Mouse (Mus musculus): ENCODE data around the gene Adat3.

The Adat3 gene

GRCm38 (mm10) chr10:80568876-80569275 is 33.8 kb upstream of the Adat3 start:
- TF ChIP-seq CTCF (conservative IDR thresholded peaks at IDR 0.05; ENCODE audit: low read length) (no peak), POU5F1 (IDR thresholded peaks at IDR 0.05; ENCODE audit: borderline replicate concordance, low read length) (no peak), NANOG (IDR thresholded peaks at IDR 0.05; ENCODE audit: borderline replicate concordance, low read length) (no peak)
- Histone ChIP-seq H3K4me3 (replicated peaks; ENCODE audit: low read length) (peak overlapping the region; percentile 72), H3K4me1 (replicated peaks; ENCODE audit: low read depth, low read length) (peaks cover 97% of the 10 kb centered on the region), H3K9me3 (ENCODE audit: low read length) (no peaks in the 10 kb centered on the region), H3K27me3 (ENCODE audit: insufficient read depth, low read length) (no peaks in the 10 kb centered on the region), H3K36me3 (ENCODE audit: insufficient read depth, low read length) (peaks cover 54% of the 10 kb centered on the region)

- H3K9me3 ChIP-seq (ENCODE audit: low read length): no peaks in the 10 kb centered on the region
- H3K36me3 ChIP-seq (ENCODE audit: insufficient read depth, low read length): peaks cover 54% of the 10 kb centered on the region
- TF ChIP-seq CTCF (conservative IDR thresholded peaks at IDR 0.05; ENCODE audit: low read length) (no peak), NANOG (IDR thresholded peaks at IDR 0.05; ENCODE audit: borderline replicate concordance, low read length) (no peak), POU5F1 (IDR thresholded peaks at IDR 0.05; ENCODE audit: borderline replicate concordance, low read length) (no peak)
- H3K4me1 ChIP-seq (replicated peaks; ENCODE audit: low read depth, low read length): peaks cover 97% of the 10 kb centered on the region
- peak overlapping the region; percentile 72 for H3K4me3 ChIP-seq (replicated peaks; ENCODE audit: low read length)
- no peaks in the 10 kb centered on the region for H3K27me3 ChIP-seq (ENCODE audit: insufficient read depth, low read length)
These were observed 33.0 kb upstream of the Adat3 start for GRCm38 (mm10) chr10:80569664-80570066.

GRCm38 (mm10) chr10:80570419-80570818 is 32.3 kb upstream of the Adat3 start:
- Histone ChIP-seq H3K4me1 (replicated peaks; ENCODE audit: low read depth, low read length) (peaks cover 100% of the 10 kb centered on the region), H3K36me3 (ENCODE audit: insufficient read depth, low read length) (peaks cover 57% of the 10 kb centered on the region), H3K4me3 (replicated peaks; ENCODE audit: low read length) (peak overlapping the region; percentile 72), H3K27me3 (ENCODE audit: insufficient read depth, low read length) (no peaks in the 10 kb centered on the region), H3K9me3 (ENCODE audit: low read length) (no peaks in the 10 kb centered on the region)
- TF ChIP-seq NANOG (IDR thresholded peaks at IDR 0.05; ENCODE audit: borderline replicate concordance, low read length): no peak
- no peak for TF ChIP-seq CTCF (conservative IDR thresholded peaks at IDR 0.05; ENCODE audit: low read length)
- TF ChIP-seq POU5F1 (IDR thresholded peaks at IDR 0.05; ENCODE audit: borderline replicate concordance, low read length): no peak

GRCm38 (mm10) chr10:80570871-80571836 is 31.5 kb upstream of the Adat3 start:
- Histone ChIP-seq H3K4me3 (replicated peaks; ENCODE audit: low read length) (peak overlapping the region; percentile 72), H3K27me3 (ENCODE audit: insufficient read depth, low read length) (no peaks in the 10 kb centered on the region), H3K36me3 (ENCODE audit: insufficient read depth, low read length) (peaks cover 54% of the 10 kb centered on the region), H3K4me1 (replicated peaks; ENCODE audit: low read depth, low read length) (peaks cover 100% of the 10 kb centered on the region), H3K9me3 (ENCODE audit: low read length) (no peaks in the 10 kb centered on the region)
- no peak for TF ChIP-seq NANOG (IDR thresholded peaks at IDR 0.05; ENCODE audit: borderline replicate concordance, low read length)
- TF ChIP-seq CTCF (conservative IDR thresholded peaks at IDR 0.05; ENCODE audit: low read length): no peak
- no peak for TF ChIP-seq POU5F1 (IDR thresholded peaks at IDR 0.05; ENCODE audit: borderline replicate concordance, low read length)

- peaks cover 53% of the 10 kb centered on the region for H3K36me3 ChIP-seq (ENCODE audit: insufficient read depth, low read length)
- H3K4me1 ChIP-seq (replicated peaks; ENCODE audit: low read depth, low read length): peaks cover 88% of the 10 kb centered on the region
- peak overlapping the region; percentile 72; the same call in 1 of the 2 replicates for H3K4me3 ChIP-seq (replicated peaks; ENCODE audit: low read length)
- TF ChIP-seq POU5F1 (IDR thresholded peaks at IDR 0.05; ENCODE audit: borderline replicate concordance, low read length) (no peak), NANOG (IDR thresholded peaks at IDR 0.05; ENCODE audit: borderline replicate concordance, low read length) (no peak), CTCF (conservative IDR thresholded peaks at IDR 0.05; ENCODE audit: low read length) (no peak)
- H3K9me3 ChIP-seq (ENCODE audit: low read length): no peaks in the 10 kb centered on the region
- H3K27me3 ChIP-seq (ENCODE audit: insufficient read depth, low read length): no peaks in the 10 kb centered on the region
These were observed 30.2 kb upstream of the Adat3 start for GRCm38 (mm10) chr10:80572477-80572876.

GRCm38 (mm10) chr10:80573944-80574343 is 28.7 kb upstream of the Adat3 start:
- H3K4me3 ChIP-seq (replicated peaks; ENCODE audit: low read length): peak overlapping the region; percentile 30
- TF ChIP-seq NANOG (IDR thresholded peaks at IDR 0.05; ENCODE audit: borderline replicate concordance, low read length): no peak
- no peak for TF ChIP-seq POU5F1 (IDR thresholded peaks at IDR 0.05; ENCODE audit: borderline replicate concordance, low read length)
- H3K4me1 ChIP-seq (replicated peaks; ENCODE audit: low read depth, low read length): peaks cover 78% of the 10 kb centered on the region
- H3K9me3 ChIP-seq (ENCODE audit: low read length): no peaks in the 10 kb centered on the region
- H3K27me3 ChIP-seq (ENCODE audit: insufficient read depth, low read length): no peaks in the 10 kb centered on the region
- peaks cover 38% of the 10 kb centered on the region for H3K36me3 ChIP-seq (ENCODE audit: insufficient read depth, low read length)

DNA sequence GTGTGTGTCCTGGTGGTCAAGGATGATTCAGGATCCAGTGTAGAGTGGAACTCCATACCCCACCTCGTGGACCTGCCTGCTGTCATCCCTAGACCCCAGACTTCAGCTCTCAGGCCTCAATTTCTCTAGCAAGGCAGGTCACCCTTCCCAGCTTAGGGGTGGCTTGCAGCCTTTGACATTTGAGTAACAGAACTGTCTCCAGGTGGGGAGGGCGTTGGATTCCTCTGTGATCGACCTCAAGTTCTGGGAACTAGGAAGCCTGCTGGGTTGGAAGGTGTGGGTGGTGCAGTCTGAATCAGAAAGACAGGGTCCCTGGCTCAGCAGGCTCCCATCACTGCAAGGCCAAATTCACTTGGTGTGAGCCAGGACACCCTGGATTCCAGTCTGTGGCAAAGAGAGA is 27.8 kb upstream of the Adat3 start:
- Histone ChIP-seq H3K4me3 (replicated peaks; ENCODE audit: low read length) (peak overlapping the region; percentile 93), H3K36me3 (ENCODE audit: insufficient read depth, low read length) (peaks cover 32% of the 10 kb centered on the region), H3K9me3 (ENCODE audit: low read length) (no peaks in the 10 kb centered on the region), H3K27me3 (ENCODE audit: insufficient read depth, low read length) (no peaks in the 10 kb centered on the region), H3K4me1 (replicated peaks; ENCODE audit: low read depth, low read length) (peaks cover 78% of the 10 kb centered on the region)
- TF ChIP-seq POU5F1 (IDR thresholded peaks at IDR 0.05; ENCODE audit: borderline replicate concordance, low read length): no peak

GRCm38 (mm10) chr10:80575925-80576324 is 26.8 kb upstream of the Adat3 start:
- Histone ChIP-seq H3K36me3 (ENCODE audit: insufficient read depth, low read length) (peaks cover 35% of the 10 kb centered on the region), H3K4me3 (replicated peaks; ENCODE audit: low read length) (peak overlapping the region; percentile 93), H3K27me3 (ENCODE audit: insufficient read depth, low read length) (no peaks in the 10 kb centered on the region), H3K4me1 (replicated peaks; ENCODE audit: low read depth, low read length) (peaks cover 71% of the 10 kb centered on the region), H3K9me3 (ENCODE audit: low read length) (no peaks in the 10 kb centered on the region)
- TF ChIP-seq CTCF (conservative IDR thresholded peaks at IDR 0.05; ENCODE audit: low read length): no peak
- no peak for TF ChIP-seq POU5F1 (IDR thresholded peaks at IDR 0.05; ENCODE audit: borderline replicate concordance, low read length)
- TF ChIP-seq NANOG (IDR thresholded peaks at IDR 0.05; ENCODE audit: borderline replicate concordance, low read length): no peak

Data from E14TG2a.4 (cell line).